Comparison of ENCODE assay signal across 13 mouse cellular contexts in the genomic region with DNA sequence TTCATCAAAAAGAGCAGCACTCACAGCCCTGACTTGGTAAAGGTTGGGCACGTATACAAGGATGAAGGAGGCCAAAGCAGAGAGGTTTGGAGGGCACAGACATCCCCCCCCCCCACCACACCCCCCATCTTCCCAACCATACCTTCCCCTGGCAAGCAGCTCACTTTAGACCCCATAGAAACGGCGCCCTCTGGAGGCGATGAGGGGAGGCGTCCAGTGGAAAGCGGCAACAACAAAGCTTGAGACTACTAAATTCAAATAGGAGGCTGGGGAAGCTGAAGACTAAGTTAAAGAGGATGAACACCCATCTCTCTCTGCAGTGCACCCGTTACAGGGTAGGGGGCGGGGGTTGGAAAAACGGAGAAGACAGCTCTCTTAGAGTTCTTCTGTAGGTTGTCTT. TPM values are rescaled to one million over a fixed set of nuclear protein-coding genes. Genes with fewer than 3 reads are reported as not detected.
DNase-seq lines count a peak whose midpoint lies in the region; ATAC-seq lines count a peak whose summit lies in the region.
"Had no signal": no experiment of that assay in that cellular context is flagged by ENCODE, and none has a peak within 500 bp of the region (broad histone marks: within the 10 kb centered on the region; RNA-seq: fewer than 3 reads in every experiment).

No protein-coding gene starts in this region.

- H3K36me3 ChIP-seq in forebrain, embryonic 16.5 days (ENCODE audit: control insufficient read depth, insufficient read depth) = no peaks in the 10 kb centered on the region
- H3K36me3 ChIP-seq: heart, embryonic 13.5 days had no signal

- DNase-seq in adrenal gland, postnatal 10 days = peak; percentile 23
- no peak for DNase-seq in adrenal gland, postnatal 4 days (ENCODE audit: low spot score in 2 of 2)
- peak; percentile 60 to 65 for DNase-seq in kidney, postnatal 4 days
- no peak for DNase-seq in kidney, postnatal 25 days
- DNase-seq in A20 (ENCODE audit: low read depth, low spot score) = peak; percentile 49
- DNase-seq in induced T-regulatory cell, adult 2 months (ENCODE audit: low read depth) = peak; percentile 4
- DNase-seq in c-Kit-positive CD71-positive TER-119-positive erythroid progenitor cells, embryonic 14.5 days (ENCODE audit: low spot score) = no peak
- DNase-seq: kidney, adult 11 months had no signal

- 42% methylated on average over 9 of the region's 9 CpGs for WGBS in forebrain, embryonic 16.5 days

- ATAC-seq in forebrain, embryonic 16.5 days = no peak
- ATAC-seq: forebrain, embryonic 14.5 days had no signal

- no peak overlapping the region for H3K4me3 ChIP-seq in forebrain, embryonic 16.5 days (replicated peaks; ENCODE audit: low read length)
- H3K4me3 ChIP-seq: heart, embryonic 13.5 days had no signal

- H3K4me1 ChIP-seq in forebrain, embryonic 16.5 days (replicated peaks; ENCODE audit: control insufficient read depth, insufficient read depth, low read length) = no peaks in the 10 kb centered on the region

- H3K4me2 ChIP-seq in forebrain, embryonic 16.5 days (ENCODE audit: low read length) = no peak overlapping the region
- H3K4me2 ChIP-seq: heart, embryonic 13.5 days had no signal

- H3K27me3 ChIP-seq in forebrain, embryonic 16.5 days (replicated peaks; ENCODE audit: control insufficient read depth, insufficient read depth, low read length) = no peaks in the 10 kb centered on the region
- H3K27me3 ChIP-seq: heart, embryonic 13.5 days had no signal

- H3K9me3 ChIP-seq in forebrain, embryonic 16.5 days (ENCODE audit: control insufficient read depth, low read length) = no peaks in the 10 kb centered on the region
- H3K9me3 ChIP-seq: heart, embryonic 13.5 days had no signal

- H3K27ac ChIP-seq in forebrain, embryonic 16.5 days (ENCODE audit: low read length) = no peak overlapping the region
- H3K27ac ChIP-seq: heart, embryonic 13.5 days had no signal

- H3K9ac ChIP-seq in forebrain, embryonic 16.5 days (replicated peaks; ENCODE audit: low read depth, low read length) = no peak overlapping the region
- H3K9ac ChIP-seq: heart, embryonic 13.5 days had no signal

RNA-seq across cellular contexts. Expression of a gene that starts 38.1 kb away (rescaled TPM):
- total RNA-seq in adrenal gland, postnatal 10 days (2021) = 10 to 100 TPM; 16.5 to 17.0 TPM
- 10 to 100 TPM; 32.6 to 58.5 TPM for total RNA-seq in adrenal gland, postnatal 4 days (2021)
- 0.22 and 0.71 TPM in 2 replicates for polyA plus RNA-seq in forebrain, embryonic 16.5 days (2015; fragmentation: Nextera tagmentation; extraction: Ambion mirVana)
- total RNA-seq: megakaryocyte progenitor cell, adult 5-6 weeks had no signal
- polyA plus RNA-seq: neural tube, embryonic 14.5 days had no signal

Comparison
In these comparisons a context has a peak if more than half of its experiments do, and no peak if none do; other contexts are left out.
1. DNase-seq: peak in adrenal gland, postnatal 10 days (single experiment), kidney, postnatal 4 days (2 of 2), A20 (single experiment) and induced T-regulatory cell, adult 2 months (single experiment); none in adrenal gland, postnatal 4 days (0 of 2), kidney, postnatal 25 days (0 of 2) and c-Kit-positive CD71-positive TER-119-positive erythroid progenitor cells, embryonic 14.5 days (single experiment).